Mouse (Mus musculus) intestine, embryonic 16.5 days (tissue): Measurements from ENCODE around the gene Gnai2. TPM values are rescaled to one million over a fixed set of nuclear protein-coding genes. Genes with fewer than 3 reads are reported as not detected.

Experiments used
- ATAC-seq: fragments of 200-750 bp; cut with Nextera tagmentation; 2 replicates; pipeline ENCODE4 v1.8.0; 2017; ENCODE audit warnings: moderate TSS enrichment, moderate library complexity
- H3K27ac ChIP-seq: fragments of 300-500 bp; sonication (generic); 2 replicates; pipeline ENCODE4 v1.5.1; 2014; ENCODE audit warnings: mild to moderate bottlenecking, low read length
- H3K27me3 ChIP-seq: fragments of 300-500 bp; sonication (generic); replicated peaks from 2 replicates; pipeline ENCODE4 v1.6.1; 2014; ENCODE audit warnings: low read length, control low read depth, mixed read lengths; ENCODE audit not compliant: control insufficient read depth, insufficient read depth
- H3K36me3 ChIP-seq: fragments of 300-500 bp; sonication (generic); 2 replicates; pipeline ENCODE4 v1.6.1; 2014; ENCODE audit warnings: low read length, control low read depth; ENCODE audit not compliant: control insufficient read depth, insufficient read depth
- H3K4me1 ChIP-seq: fragments of 300-500 bp; sonication (generic); 2 replicates; pipeline ENCODE4 v1.6.1; 2014; ENCODE audit warnings: low read length, control low read depth, mixed read lengths; ENCODE audit not compliant: control insufficient read depth, insufficient read depth
- H3K4me2 ChIP-seq: fragments of 300-500 bp; sonication (generic); 2 replicates; pipeline ENCODE4 v1.6.1; 2014; ENCODE audit warnings: low read depth, low read length, control low read depth
- H3K4me3 ChIP-seq: fragments of 300-500 bp; sonication (generic); 2 replicates; pipeline ENCODE4 v1.5.1; 2014; ENCODE audit warnings: mild to moderate bottlenecking, low read length
- H3K9ac ChIP-seq: fragments of 300-500 bp; sonication (generic); 2 replicates; pipeline ENCODE4 v1.6.1; 2014; ENCODE audit warnings: low read depth, low read length
- H3K9me3 ChIP-seq: fragments of 300-500 bp; sonication (generic); 2 replicates; pipeline ENCODE4 v1.6.1; 2016; ENCODE audit warnings: low read length, control low read depth; ENCODE audit not compliant: control insufficient read depth
- WGBS: fragments of 180-500 bp; shearing (Covaris S2); extraction: QIAGEN DNeasy Blood & Tissue Kit; methylation state at CpG from one replicate; pipeline ENCODE4 v1.1.7; 2014; 5-methylcytosine and 5-hydroxymethylcytosine counted together
- polyA plus RNA-seq: library from polyadenylated mRNA; unstranded; fragments of >200 nt; fragmentation: Nextera tagmentation; extraction: Ambion mirVana; gene quantifications from 2 replicates; pipeline ENCODE4 v1.2.1, GENCODE M21; 2015

The Gnai2 gene
- polyA plus RNA-seq, 1 experiment from 2014 or later: 301 TPM

DNA sequence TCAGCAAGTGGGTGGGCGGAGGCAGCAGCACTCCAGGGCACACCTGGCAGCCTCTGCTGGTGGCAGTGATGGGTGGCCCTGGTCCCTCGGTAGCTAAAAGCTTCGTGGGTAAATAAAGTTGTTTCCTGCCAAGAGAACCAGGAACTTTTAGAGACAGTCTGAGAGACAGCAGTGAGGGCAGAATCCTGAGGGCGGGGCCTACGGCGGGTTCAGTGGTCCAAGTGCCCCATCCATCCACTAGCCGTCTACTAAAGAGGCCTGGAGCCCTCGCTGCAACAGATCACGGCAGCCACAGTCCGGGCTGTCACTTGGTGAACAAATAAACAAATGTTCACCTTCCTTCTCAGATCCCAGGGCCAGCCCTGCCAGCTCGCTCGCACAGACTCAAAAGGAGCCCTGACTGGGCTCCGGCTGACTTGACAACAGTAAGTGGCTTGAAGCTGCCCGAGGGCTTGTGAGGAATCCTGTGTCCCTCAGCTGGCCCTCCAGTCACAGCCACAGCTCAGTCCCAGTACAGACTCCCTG, 5.2 kb downstream of the Gnai2 start:
- WGBS: 26% methylated on average over 14 of the region's 14 CpGs
- no peak for ATAC-seq

DNA sequence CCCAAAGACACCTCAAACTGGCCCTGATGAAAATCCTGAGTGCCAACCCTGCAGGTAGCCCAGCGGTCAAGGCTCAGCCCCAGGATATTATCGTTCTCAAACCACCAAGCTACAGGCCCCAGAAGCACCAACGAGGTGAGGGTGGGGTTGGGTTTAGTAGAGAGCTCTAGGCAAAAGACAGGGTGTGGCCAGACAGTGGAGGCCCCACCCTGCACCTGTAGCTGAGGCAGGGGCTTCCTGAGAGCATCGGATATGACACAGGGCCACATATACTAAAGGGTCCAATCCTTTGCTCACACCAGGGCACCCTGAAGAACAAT, 5.8 kb downstream of the Gnai2 start:
- Histone ChIP-seq H3K36me3 (peaks cover 8% of the 10 kb centered on the region; the same call in 1 of the 2 replicates), H3K4me2 (peak overlapping the region; percentile 39), H3K27me3 (no peaks in the 10 kb centered on the region), H3K4me3 (no peak overlapping the region), H3K9me3 (no peaks in the 10 kb centered on the region), H3K27ac (peak overlapping the region; percentile 84), H3K4me1 (peaks cover 83% of the 10 kb centered on the region), H3K9ac (0 out of 2 replicates have a peak overlapping the region, but pooled peaks have one; percentile 57)
- no peak for ATAC-seq
- WGBS: 19% methylated on average over 4 of the region's 4 CpGs

More for the DNA sequence above, 5.2 kb downstream of the Gnai2 start:
- H3K9ac ChIP-seq: peak overlapping the region; percentile 57
- H3K27ac ChIP-seq: peak overlapping the region; percentile 84
- no peaks in the 10 kb centered on the region for H3K9me3 ChIP-seq
- peaks cover 77% of the 10 kb centered on the region for H3K4me1 ChIP-seq
- no peak overlapping the region for H3K4me3 ChIP-seq
- H3K36me3 ChIP-seq: peaks cover 7% of the 10 kb centered on the region; the same call in 1 of the 2 replicates
- peak overlapping the region; percentile 34 for H3K4me2 ChIP-seq
- H3K27me3 ChIP-seq: no peaks in the 10 kb centered on the region

DNA sequence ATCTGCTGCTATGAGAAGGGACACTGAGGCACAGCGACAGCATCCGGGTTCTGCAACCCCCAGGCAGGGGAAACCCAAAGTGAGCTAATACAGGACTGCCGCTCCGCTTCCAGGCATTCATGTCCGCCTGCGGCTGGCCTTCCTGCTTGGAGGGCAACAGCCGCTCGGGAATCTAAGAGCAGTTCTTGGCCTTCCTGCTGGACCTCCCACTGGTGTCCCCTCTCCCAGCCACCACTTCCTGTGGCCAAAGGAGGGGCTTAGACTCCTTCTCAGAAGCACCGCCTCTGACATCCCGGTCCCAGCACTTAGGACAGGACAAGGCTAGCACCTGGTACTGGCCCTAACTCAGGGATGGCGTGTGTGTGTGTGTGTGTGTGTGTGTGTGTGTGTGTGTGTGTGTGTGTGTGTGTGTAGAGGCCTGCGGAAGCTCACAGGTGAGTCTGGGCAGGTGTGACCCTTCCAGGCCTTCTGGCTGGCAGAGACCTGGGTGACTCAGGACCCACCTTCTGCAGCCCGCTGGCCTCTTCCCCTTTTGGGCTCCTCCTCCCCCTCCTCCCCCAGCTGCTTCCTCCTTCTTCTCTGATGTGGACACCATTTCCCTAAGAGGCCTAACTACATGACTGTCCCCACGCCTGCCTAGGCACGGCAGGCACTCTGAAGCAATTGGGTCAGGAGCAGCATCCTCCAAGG, 6.3 kb downstream of the Gnai2 start:
- H3K27me3 ChIP-seq: no peaks in the 10 kb centered on the region
- no peak overlapping the region for H3K4me3 ChIP-seq
- H3K27ac ChIP-seq: peak overlapping the region; percentile 84
- peak; percentile 11; the same call in 1 of the 2 replicates for ATAC-seq
- peaks cover 85% of the 10 kb centered on the region for H3K4me1 ChIP-seq
- H3K9me3 ChIP-seq: no peaks in the 10 kb centered on the region
- peak overlapping the region; percentile 57; the same call in 1 of the 2 replicates for H3K9ac ChIP-seq
- H3K4me2 ChIP-seq: peak overlapping the region; percentile 39
- H3K36me3 ChIP-seq: peaks cover 8% of the 10 kb centered on the region; the same call in 1 of the 2 replicates
- 48% methylated on average over 14 of the region's 15 CpGs for WGBS

DNA sequence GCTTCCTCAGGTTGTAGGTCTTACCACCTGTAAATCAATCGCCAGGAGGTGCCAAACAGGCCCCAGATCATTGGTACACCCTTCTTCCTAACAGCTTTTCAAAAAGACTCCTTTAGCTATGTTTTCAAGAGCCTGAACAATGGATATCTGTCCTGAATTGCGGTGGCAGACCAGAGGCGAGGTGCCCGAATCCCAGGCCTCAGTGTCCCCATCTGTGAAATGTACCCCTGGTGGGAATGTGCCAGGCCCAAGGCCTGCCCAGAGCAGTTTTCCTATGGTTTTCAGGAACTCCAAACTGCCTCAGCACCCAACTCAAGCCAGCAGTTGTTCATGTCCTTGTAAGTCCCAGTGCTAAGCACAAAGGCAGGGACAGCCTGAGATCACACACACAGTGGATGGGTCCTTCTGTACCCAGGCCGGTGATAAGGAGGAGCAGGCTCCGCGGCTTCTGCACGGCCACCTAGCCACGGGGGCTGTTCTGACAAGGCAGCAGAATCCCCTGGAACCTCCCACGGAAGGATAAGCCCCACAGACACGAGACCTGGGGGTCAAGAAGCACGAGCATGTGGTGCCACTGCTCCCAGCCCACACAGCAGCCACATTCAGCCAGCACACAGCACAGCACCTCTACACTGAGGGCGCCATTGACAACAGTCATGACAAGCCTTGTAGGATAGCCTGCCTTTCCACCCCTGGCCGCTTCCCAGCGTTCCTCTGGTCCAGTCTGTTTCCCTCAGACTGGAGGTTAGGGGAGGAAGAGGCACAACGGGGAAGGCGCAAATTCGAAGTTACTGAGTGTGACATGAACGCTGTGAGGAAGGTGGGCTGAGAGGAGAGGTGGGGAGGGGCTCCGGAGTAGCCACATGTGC, 7.5 kb downstream of the Gnai2 start:
- no peak for ATAC-seq
- peaks cover 81% of the 10 kb centered on the region for H3K4me1 ChIP-seq
- 46% methylated on average over 20 of the region's 20 CpGs for WGBS

DNA sequence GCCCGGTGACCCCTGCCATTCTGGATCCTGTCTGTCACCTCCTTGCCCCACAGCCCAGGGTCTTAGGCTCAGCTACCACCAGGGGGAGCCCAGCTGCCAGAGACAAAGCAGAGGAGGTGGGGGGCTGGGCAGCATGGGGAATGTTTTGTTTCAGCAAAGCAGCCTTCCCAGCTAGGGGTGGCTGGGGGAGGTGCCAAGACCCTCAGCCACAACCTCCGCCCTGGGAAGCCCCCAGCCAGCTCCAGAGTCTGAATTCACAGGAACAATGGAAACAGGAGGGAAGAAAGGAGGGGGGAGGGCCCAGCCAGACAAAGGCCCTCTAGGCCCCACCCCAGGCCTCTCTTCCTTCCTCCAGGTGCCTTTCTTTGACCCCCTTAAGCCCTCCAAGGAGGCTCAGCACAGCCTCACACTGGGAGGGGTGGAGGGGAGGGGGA, 8.3 kb downstream of the Gnai2 start:
- WGBS: 9% methylated on average over 2 of the region's 2 CpGs
- peaks cover 14% of the 10 kb centered on the region for H3K36me3 ChIP-seq
- H3K9ac ChIP-seq: peak overlapping the region; percentile 64
- peak overlapping the region; percentile 84 for H3K27ac ChIP-seq
- no peaks in the 10 kb centered on the region for H3K27me3 ChIP-seq
- ATAC-seq: peak; percentile 54
- H3K4me1 ChIP-seq: peaks cover 74% of the 10 kb centered on the region
- peak overlapping the region; percentile 20; the same call in 1 of the 2 replicates for H3K4me2 ChIP-seq
- H3K4me3 ChIP-seq: 0 out of 2 replicates have a peak overlapping the region, but pooled peaks have one; percentile 6
- H3K9me3 ChIP-seq: no peaks in the 10 kb centered on the region

More for the DNA sequence above, 7.5 kb downstream of the Gnai2 start:
- peaks cover 8% of the 10 kb centered on the region for H3K36me3 ChIP-seq
- no peaks in the 10 kb centered on the region for H3K9me3 ChIP-seq
- no peaks in the 10 kb centered on the region for H3K27me3 ChIP-seq
- 0 out of 2 replicates have a peak overlapping the region, but pooled peaks have one; percentile 20 for H3K4me2 ChIP-seq
- peak overlapping the region; percentile 64 for H3K9ac ChIP-seq
- H3K4me3 ChIP-seq: no peak overlapping the region
- peak overlapping the region; percentile 84 for H3K27ac ChIP-seq

DNA sequence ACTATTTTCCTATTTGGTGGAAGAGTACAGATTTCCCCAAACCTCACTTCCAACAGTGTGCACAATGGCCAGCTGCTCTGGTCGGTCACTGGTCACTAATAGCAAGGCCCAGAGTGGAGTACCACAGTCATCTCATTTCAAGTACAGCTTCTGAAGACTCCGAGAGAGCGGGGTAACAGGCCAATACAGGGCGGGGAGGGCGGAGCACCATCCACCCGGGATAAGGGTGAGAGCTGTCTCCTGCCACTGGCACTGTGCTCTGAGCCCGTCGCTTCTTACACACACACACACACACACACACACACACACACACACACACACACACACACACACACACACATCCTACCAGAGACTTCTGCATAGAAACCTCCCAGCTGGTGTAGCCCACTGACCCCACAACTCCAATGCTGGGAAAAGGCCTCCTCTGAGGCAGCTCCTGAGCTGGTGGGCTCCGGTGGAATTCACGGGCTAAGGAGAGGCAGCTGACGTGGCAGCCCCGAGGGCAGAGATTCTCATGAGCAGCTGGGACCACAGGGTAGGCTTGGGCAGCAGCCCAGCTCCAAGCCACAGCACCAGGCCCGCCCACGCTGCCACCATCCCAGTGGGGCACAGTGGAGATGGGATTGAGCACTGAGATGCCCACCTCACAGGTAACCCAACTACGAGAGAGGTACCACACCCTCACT, 8.9 kb downstream of the Gnai2 start:
- peak overlapping the region; percentile 84 for H3K27ac ChIP-seq
- 0 out of 2 replicates have a peak overlapping the region, but pooled peaks have one; percentile 6 for H3K4me3 ChIP-seq
- H3K27me3 ChIP-seq: no peaks in the 10 kb centered on the region
- 47% methylated on average over 15 of the region's 15 CpGs for WGBS
- H3K9me3 ChIP-seq: no peaks in the 10 kb centered on the region
- peaks cover 69% of the 10 kb centered on the region for H3K4me1 ChIP-seq
- peak overlapping the region; percentile 64 for H3K9ac ChIP-seq
- ATAC-seq: peak; percentile 10
- peak overlapping the region; percentile 20; the same call in 1 of the 2 replicates for H3K4me2 ChIP-seq
- H3K36me3 ChIP-seq: peaks cover 14% of the 10 kb centered on the region

DNA sequence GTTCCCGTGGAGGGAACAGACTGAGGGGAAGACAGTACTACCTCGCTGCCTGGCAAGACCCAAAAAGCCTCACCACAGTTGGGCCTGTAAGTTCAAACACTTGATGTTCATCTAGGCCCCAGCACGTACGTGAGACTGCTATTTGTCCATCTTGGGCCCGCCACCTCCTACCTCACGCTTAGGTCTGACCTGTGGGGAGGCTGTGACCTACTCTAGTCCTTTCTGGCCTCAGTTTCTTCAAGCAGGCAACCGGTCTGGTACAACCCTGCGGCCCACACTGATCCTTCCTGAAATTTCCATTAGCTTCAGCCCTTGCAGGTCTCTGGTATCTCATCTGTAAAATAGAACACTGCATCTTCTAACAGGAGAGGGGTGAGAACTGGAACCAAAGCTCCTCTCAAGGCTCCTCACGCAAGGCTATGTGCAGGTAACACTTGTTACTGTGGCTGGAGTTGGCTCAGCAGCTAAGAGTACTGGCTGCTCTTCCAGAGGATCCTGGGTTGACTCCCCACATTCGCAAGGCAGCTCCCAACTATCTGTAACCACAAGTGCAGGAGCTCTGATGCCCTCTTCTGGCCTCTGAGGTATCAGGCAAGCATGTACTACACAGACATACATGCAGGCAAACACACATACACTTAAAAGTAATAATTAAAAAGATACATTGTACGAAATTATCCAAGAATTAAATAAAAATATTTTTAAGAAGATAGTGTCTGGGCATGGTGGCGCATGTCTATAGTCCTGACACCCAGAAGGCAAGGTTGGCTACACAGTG, 9.6 kb downstream of the Gnai2 start:
- Histone ChIP-seq H3K4me1 (peaks cover 67% of the 10 kb centered on the region), H3K27me3 (no peaks in the 10 kb centered on the region), H3K36me3 (peaks cover 14% of the 10 kb centered on the region), H3K9ac (peak overlapping the region; percentile 48), H3K4me2 (no peak overlapping the region), H3K9me3 (no peaks in the 10 kb centered on the region), H3K4me3 (no peak overlapping the region), H3K27ac (peak overlapping the region; percentile 59)
- 90% methylated on average over 12 of the region's 12 CpGs for WGBS
- ATAC-seq: no peak

DNA sequence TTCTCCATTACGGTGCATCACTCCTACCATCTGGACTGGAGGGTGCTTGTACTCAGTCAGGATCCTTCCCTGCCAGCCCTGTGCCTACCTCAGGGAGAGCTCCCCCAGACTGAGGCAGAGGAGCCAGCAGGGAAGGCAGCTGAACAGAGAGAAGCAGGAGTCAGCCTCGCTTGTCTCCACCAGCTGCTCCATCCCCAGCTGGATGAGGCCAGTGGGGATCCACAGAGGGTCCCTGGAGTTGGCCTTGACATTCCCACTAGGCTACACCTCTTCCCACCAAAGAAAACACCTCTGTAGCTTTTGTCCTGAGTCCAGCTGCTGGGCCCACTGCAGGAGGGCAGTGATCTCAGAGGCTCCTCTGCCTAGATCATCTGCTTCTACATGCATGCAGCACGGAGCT, 10.2 kb downstream of the Gnai2 start:
- WGBS: 81% methylated on average over 3 of the region's 3 CpGs
- peak overlapping the region; percentile 48 for H3K9ac ChIP-seq
- peaks cover 19% of the 10 kb centered on the region for H3K36me3 ChIP-seq
- no peak overlapping the region for H3K4me3 ChIP-seq
- peak overlapping the region; percentile 59 for H3K27ac ChIP-seq
- H3K4me1 ChIP-seq: peaks cover 67% of the 10 kb centered on the region
- H3K27me3 ChIP-seq: no peaks in the 10 kb centered on the region
- no peak for ATAC-seq
- no peak overlapping the region for H3K4me2 ChIP-seq
- H3K9me3 ChIP-seq: no peaks in the 10 kb centered on the region
